Mouse (Mus musculus) heart, postnatal 14 days (tissue): Measurements from ENCODE around the gene Ube2r2. TPM values are rescaled to one million over a fixed set of nuclear protein-coding genes. Genes with fewer than 3 reads are reported as not detected.

Experiments used
- DNase-seq, 2 experiments: peaks; one replicate each; pipeline ENCODE4 v3.0.0; 2021 to 2022
- intact Hi-C: fragments of 180-260 bp; cut with DNase I; formaldehyde crosslinking; loops from one replicate; pipeline ENCODE4 v1.15.1; 2025
- total RNA-seq, 2 experiments: library from RNA; stranded (reverse); gene quantifications; 2 replicates each; pipeline ENCODE4 v1.2.3; 2021

Ube2r2 gene
- total RNA-seq, 2 experiments from 2014 or later = 121 to 132 TPM

- intact Hi-C loops = loop anchor here (10.0 kb wide), 1 partner anchor 341 kb away; no protein-coding TSS in a partner anchor
- no peak for DNase-seq
Measured at GRCm38 (mm10) chr4:41115793-41116192, 19.8 kb upstream of the Ube2r2 start.

GRCm38 (mm10) chr4:41116817-41117216 is 18.7 kb upstream of the Ube2r2 start:
- intact Hi-C loops = loop anchor here (10.0 kb wide), 1 partner anchor 342 kb away; no protein-coding TSS in a partner anchor
- no peak for DNase-seq

GRCm38 (mm10) chr4:41118706-41119292 is 16.7 kb upstream of the Ube2r2 start:
- intact Hi-C loops = loop anchor here (1.0 to 10.0 kb wide), 2 partner anchors 68 to 344 kb away; no protein-coding TSS in a partner anchor
- DNase-seq = peak; percentile 74 to 76

GRCm38 (mm10) chr4:41124180-41124951 is 11.2 kb upstream of the Ube2r2 start, which contains the start of gene Nol6:
Gene Nol6, minus strand, starts transcription at chr4:41124455.
- DNase-seq = peak; percentile 93 to 95
- intact Hi-C loops = no loop called here

DNA sequence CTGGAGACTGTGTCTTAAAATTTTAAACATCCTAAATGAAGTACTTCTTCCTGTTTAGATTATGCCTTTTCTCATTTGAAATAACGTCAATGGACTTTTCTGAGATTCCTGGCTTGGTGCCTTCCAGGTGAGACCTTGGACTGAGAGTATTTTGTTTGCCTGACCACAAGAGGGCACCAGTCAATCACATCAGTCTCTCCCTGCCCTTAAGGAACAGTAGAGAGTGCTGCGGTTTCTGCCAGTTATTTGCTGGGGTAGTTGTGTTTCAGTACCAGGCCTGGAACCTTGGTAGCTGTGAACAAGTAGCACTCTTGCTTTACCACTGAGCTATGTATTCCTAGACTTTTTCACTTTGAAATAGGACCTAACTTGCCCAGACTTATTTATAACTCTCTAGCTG is 6.1 kb upstream of the Ube2r2 start:
- intact Hi-C loops = loop anchor here (1.0 to 5.0 kb wide), 3 partner anchors 37 to 148 kb away; partner anchors contain the start of gene Ubap2
- peak; percentile 69 to 78 for DNase-seq

GRCm38 (mm10) chr4:41129836-41130235 is 5.7 kb upstream of the Ube2r2 start:
- intact Hi-C loops = loop anchor here (1.0 to 5.0 kb wide), 4 partner anchors 36 to 157 kb away; partner anchors contain the start of gene Ubap2
- no peak for DNase-seq

GRCm38 (mm10) chr4:41132471-41132870 is 3.1 kb upstream of the Ube2r2 start:
- intact Hi-C loops = loop anchor here (5.0 kb wide), 1 partner anchor 155 kb away; no protein-coding TSS in a partner anchor
- DNase-seq = no peak

- DNase-seq = no peak
- intact Hi-C loops = loop anchor here (5.0 kb wide), 1 partner anchor 154 kb away; no protein-coding TSS in a partner anchor
Measured at GRCm38 (mm10) chr4:41133529-41134291, 1.8 kb upstream of the Ube2r2 start.

DNA sequence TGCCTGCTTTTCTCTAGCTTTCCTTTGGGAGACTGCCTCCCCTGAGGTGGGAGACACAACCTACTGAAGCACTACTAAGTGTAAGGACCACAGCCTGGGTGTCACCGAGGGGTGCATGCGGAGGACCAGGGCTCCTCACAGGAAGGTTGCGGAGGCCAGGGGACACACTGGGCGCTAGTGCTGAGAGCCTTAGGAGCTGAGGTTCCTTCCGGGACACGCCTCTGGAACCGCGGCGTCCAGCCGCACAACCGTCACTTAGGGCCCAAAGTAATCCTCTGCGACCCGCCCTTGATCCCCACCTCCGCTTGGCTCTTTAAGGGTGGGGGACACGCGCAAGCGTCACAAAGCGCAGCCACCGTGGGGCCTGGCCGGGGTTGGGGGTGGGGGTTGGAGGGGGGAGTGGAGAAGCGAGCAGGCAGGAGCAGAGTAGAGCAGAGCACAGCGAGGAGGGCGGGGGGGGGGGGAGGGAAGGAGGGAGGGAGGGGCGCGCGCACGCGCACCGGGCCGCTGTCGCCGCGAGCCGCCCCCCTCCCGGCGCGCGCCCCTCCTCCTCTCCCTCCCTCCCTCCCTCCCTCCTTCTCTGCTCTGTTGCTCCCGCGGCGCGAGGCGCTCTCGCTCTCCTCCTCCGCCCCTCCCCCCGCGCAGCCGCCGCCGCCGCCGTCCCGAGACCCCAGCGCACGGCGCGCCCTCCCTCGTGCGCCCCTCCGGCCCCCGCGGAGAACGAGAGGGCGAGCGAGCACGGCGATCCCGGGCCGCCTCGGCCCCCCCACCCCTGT is 420 bp upstream of the Ube2r2 start:
- DNase-seq = peak; percentile 81 to 88
- intact Hi-C loops = loop anchor here (5.0 kb wide), 1 partner anchor 152 kb away; no protein-coding TSS in a partner anchor

DNA sequence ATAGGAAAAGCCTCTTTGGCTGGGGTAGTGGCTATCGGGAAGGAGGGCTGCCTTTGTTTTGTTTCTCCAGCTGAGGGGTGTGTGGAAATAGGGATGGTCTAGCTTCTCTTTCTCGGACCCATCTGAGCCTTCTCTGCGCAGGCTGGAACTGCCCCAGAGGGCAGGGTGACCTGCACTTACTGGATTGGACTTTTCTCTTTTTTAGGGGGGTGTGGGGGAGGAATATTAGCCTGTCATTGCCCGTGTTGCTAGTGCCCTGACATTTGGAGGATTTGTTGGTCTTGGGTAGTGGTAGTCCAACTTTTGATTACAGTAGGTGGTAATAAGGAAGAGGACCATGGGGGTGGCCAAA is 887 bp downstream of the Ube2r2 start:
- DNase-seq = peak in 1 of 2 experiments; percentile 52
- intact Hi-C loops = no loop called here

DNA sequence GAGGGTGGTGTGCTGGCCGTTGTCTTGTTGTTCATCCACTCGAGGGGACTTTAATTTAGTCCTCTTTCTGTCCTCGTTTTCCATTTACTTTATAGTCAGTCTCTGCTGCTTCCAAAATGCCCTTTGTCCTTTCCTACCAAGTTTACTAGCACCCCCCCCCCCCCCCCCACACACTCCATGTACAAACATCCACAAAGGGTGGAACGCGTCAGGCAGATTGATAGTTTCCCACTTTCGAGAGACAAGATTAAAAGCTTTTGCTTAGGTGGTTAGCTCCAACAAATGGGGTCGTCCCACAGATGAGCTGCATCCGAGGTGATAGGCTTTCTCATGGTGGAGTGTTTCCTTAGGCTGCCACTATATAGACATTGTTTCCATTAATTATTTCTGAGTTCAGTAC is 1.3 kb downstream of the Ube2r2 start:
- intact Hi-C loops = no loop called here
- no peak for DNase-seq

DNA sequence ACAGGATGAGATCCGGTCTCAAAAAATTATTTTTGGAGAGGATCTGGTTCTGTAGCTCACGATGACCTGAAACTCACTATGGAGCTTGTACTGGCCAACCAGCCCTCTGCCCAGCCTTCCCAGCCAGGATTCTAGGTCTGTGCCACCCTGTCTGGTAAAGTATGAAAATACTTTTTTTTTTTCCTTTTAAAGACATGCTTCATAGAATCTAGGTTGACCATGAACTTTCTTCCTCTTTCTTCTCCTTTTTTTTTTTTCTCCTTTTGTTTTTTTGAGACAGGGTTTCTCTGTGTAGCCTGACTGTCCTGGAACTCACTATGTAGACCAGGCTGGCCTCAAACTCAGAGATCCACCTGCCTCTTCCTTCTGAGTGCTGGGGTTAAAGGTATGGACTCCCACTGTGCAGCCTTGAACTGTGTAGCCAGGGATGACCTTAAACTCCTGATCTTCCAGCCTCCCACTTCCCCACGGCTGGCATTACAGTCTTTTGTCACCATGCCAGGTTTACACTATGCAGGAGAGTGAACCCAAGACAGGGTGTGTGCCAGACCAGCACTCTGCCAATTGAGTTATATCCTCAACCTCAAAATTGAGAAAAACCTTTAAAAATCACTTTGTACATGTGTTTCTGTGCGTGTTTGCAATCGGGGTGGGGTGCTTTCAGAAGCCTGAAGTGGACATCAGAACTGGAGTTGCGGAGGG is 4.8 kb downstream of the Ube2r2 start:
- intact Hi-C loops = no loop called here
- DNase-seq = no peak

GRCm38 (mm10) chr4:41142601-41143000 is 7.1 kb downstream of the Ube2r2 start:
- intact Hi-C loops = no loop called here
- DNase-seq = no peak

- intact Hi-C loops = no loop called here
- DNase-seq = no peak
Measured at GRCm38 (mm10) chr4:41149891-41150290, 14.3 kb downstream of the Ube2r2 start.

DNA sequence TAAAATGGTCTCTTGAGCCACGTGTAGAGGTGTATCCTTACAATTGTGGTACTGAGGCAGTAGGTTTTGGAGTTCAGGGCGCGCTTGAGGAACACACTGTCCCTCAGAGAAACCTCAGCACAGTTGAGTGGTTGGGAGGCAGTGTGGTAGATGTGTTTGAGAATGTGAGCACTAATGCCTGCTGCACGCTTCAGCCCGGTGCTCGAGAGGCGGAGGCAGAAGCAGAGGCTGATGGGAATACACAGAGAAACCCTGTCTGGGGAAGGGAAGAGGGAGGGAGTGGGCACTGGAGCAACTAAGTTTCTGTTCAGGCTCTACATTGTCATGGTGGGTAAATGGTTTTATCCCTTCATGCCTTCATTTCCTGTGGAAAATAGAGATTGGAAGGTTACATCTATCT is 15.6 kb downstream of the Ube2r2 start:
- DNase-seq = no peak
- intact Hi-C loops = no loop called here

GRCm38 (mm10) chr4:41153146-41153545 is 17.6 kb downstream of the Ube2r2 start:
- no peak for DNase-seq
- intact Hi-C loops = no loop called here

DNA sequence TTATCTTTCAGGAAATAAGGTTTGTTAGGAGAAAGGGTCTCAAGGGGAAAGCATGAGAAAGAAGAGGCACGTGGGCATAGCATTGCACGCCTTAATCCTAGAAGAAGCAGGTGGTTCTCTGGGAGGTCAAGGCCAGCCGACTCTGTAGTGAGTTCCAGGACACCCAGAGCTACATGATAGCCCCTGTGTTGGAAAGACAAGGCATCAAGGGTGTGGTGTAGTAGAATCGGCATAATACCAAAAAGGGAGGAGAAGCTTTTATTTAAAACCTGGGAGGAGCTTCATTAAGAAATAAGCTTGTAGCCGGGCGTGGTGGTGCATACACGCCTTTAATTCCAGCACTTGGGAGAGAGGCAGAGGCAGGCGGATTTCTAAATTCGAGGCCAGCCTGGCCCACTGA is 21.4 kb downstream of the Ube2r2 start:
- DNase-seq = no peak
- intact Hi-C loops = no loop called here

DNA sequence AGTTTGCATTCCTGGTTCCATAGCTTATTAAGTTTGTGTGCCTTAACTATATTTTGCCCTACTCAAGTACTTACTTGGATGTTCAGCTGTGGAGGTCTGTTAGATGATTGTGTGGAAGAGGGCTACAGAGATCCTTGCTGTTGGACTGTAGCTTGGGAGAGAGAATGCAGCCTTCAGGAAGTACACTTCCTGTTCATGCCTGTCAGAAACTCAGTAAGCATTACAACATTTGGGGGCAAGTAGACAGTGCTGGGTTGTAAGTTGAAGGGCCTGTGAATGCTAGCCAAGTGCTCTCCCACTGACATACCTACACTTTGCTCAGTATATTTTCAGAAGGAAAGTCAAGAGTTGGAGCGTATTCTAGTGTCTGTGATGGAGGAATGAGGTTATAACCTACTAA is 22.7 kb downstream of the Ube2r2 start:
- no peak for DNase-seq
- intact Hi-C loops = no loop called here

- intact Hi-C loops = no loop called here
Measured at GRCm38 (mm10) chr4:41161232-41161631, 25.7 kb downstream of the Ube2r2 start.

More at GRCm38 (mm10) chr4:41161232-41161631, 25.7 kb downstream of the Ube2r2 start:
- DNase-seq = no peak
